Mouse (Mus musculus): ENCODE data around the gene Zfp513.

GRCm38 (mm10) chr5:31193631-31194281 lies 8.3 kb downstream of the Zfp513 start:
- TF ChIP-seq CTCF (IDR thresholded peaks at IDR 0.05) (no peak), EP300 (IDR thresholded peaks at IDR 0.05) (no peak)
